Mouse (Mus musculus): Measurements from ENCODE around the gene Irak2. TPM values are rescaled to one million over a fixed set of nuclear protein-coding genes. Genes with fewer than 3 reads are reported as not detected.
A peak's percentile ranks its signal among the peaks of the same experiment; 100 is the strongest.
"Not testable (repeated sequence)": the region's sequence is repeated elsewhere in the genome, so short reads cannot be mapped to it uniquely, and the experiment has no call there.

The Irak2 gene
- polyA plus RNA-seq, 1 experiment from 2014 or later = 5.7 TPM

DNA sequence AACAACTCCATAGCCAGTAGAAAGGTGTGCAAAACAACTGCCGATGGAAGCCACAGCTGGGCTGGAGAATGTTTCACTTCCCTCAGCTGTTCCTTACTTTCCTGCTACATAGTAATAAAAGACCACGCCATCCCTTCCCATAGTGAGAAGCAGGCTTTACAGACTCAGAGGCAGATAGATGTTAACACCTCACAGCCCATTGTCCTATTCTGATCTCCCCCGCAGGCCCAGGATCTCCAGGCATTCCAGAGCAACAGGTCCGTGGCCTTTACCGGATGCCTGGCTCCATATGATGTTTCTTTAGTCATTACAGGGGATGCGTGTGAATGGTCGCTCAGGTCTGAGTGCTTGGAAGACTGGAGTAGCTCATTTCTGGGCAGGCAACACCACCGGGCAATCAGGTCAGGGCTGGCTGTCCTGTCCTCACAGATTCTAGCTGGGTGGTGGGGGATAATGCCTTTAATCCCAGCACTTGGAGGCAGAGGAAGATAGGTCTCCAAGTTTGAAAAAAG lies 29.4 kb downstream of the Irak2 start:
- peak overlapping the region; percentile 77; the same call in 1 of the 2 replicates for H3K27ac ChIP-seq (ENCODE audit: low read depth)
- ATAC-seq (replicated peaks; ENCODE audit: low FRiP score, low TSS enrichment, low read depth) = no peak

GRCm38 (mm10) chr6:113668287-113669154 lies 30.3 kb downstream of the Irak2 start:
- WGBS = 35% methylated on average over 15 of the region's 15 CpGs
- no peak overlapping the region for H3K4me3 ChIP-seq (ENCODE audit: low read depth, low read length)
- peaks cover 9% of the 10 kb centered on the region; the same call in 1 of the 2 replicates for H3K4me1 ChIP-seq (replicated peaks; ENCODE audit: control insufficient read depth, insufficient read depth, low read length)
- H3K27me3 ChIP-seq (replicated peaks; ENCODE audit: control insufficient read depth, insufficient read depth, low read length) = no peaks in the 10 kb centered on the region
- no peaks in the 10 kb centered on the region for H3K36me3 ChIP-seq (ENCODE audit: control insufficient read depth, insufficient read depth, low read length)
- H3K27ac ChIP-seq (ENCODE audit: low read depth) = peak overlapping the region; percentile 77
- H3K4me2 ChIP-seq (ENCODE audit: low read length) = 0 out of 2 replicates have a peak overlapping the region, but pooled peaks have one; percentile 6
- no peak overlapping the region for H3K9ac ChIP-seq (ENCODE audit: low read length)
- DNase-seq (ENCODE audit: low spot score) (peak; percentile 69), ATAC-seq (replicated peaks; ENCODE audit: low FRiP score, low TSS enrichment, low read depth) (peak; percentile 87)
- no peaks in the 10 kb centered on the region for H3K9me3 ChIP-seq (ENCODE audit: control insufficient read depth, low read length)

More for the DNA sequence above, 29.4 kb downstream of the Irak2 start:
- no peak overlapping the region for H3K4me3 ChIP-seq (ENCODE audit: low read depth, low read length)
- H3K9ac ChIP-seq (ENCODE audit: low read length) = no peak overlapping the region
- no peak for DNase-seq (ENCODE audit: low spot score)
- 64% methylated on average over 8 of the region's 8 CpGs for WGBS
- H3K4me2 ChIP-seq (ENCODE audit: low read length) = no peak overlapping the region
- H3K9me3 ChIP-seq (ENCODE audit: control insufficient read depth, low read length) = no peaks in the 10 kb centered on the region
- H3K27me3 ChIP-seq (replicated peaks; ENCODE audit: control insufficient read depth, insufficient read depth, low read length) = no peaks in the 10 kb centered on the region
- H3K36me3 ChIP-seq (ENCODE audit: control insufficient read depth, insufficient read depth, low read length) = no peaks in the 10 kb centered on the region
- peaks cover 9% of the 10 kb centered on the region; the same call in 1 of the 2 replicates for H3K4me1 ChIP-seq (replicated peaks; ENCODE audit: control insufficient read depth, insufficient read depth, low read length)

- Histone ChIP-seq H3K27me3 (replicated peaks; ENCODE audit: control insufficient read depth, insufficient read depth, low read length) (no peaks in the 10 kb centered on the region), H3K4me2 (ENCODE audit: low read length) (no peak overlapping the region), H3K9me3 (ENCODE audit: control insufficient read depth, low read length) (no peaks in the 10 kb centered on the region), H3K9ac (ENCODE audit: low read length) (no peak overlapping the region), H3K4me3 (ENCODE audit: low read depth, low read length) (no peak overlapping the region), H3K4me1 (replicated peaks; ENCODE audit: control insufficient read depth, insufficient read depth, low read length) (peaks cover 9% of the 10 kb centered on the region; the same call in 1 of the 2 replicates), H3K27ac (ENCODE audit: low read depth) (no peak overlapping the region), H3K36me3 (ENCODE audit: control insufficient read depth, insufficient read depth, low read length) (no peaks in the 10 kb centered on the region)
- DNase-seq (ENCODE audit: low spot score) (no peak), ATAC-seq (replicated peaks; ENCODE audit: low FRiP score, low TSS enrichment, low read depth) (no peak; the same call in 1 of the 2 replicates)
- WGBS = 51% methylated on average over 7 of the region's 7 CpGs
These were observed 31.6 kb downstream of the Irak2 start for GRCm38 (mm10) chr6:113669821-113670220.

- H3K4me2 ChIP-seq (ENCODE audit: low read length); H3K9ac ChIP-seq (ENCODE audit: low read length); DNase-seq (ENCODE audit: low spot score); H3K4me3 ChIP-seq (ENCODE audit: low read depth, low read length); H3K36me3 ChIP-seq (ENCODE audit: control insufficient read depth, insufficient read depth, low read length); H3K9me3 ChIP-seq (ENCODE audit: control insufficient read depth, low read length); ATAC-seq (replicated peaks; ENCODE audit: low FRiP score, low TSS enrichment, low read depth); H3K4me1 ChIP-seq (replicated peaks; ENCODE audit: control insufficient read depth, insufficient read depth, low read length); H3K27me3 ChIP-seq (replicated peaks; ENCODE audit: control insufficient read depth, insufficient read depth, low read length); H3K27ac ChIP-seq (ENCODE audit: low read depth): not testable (repeated sequence)
- WGBS = 77% methylated on average over 1 of the region's 1 CpGs
These were observed 33.8 kb downstream of the Irak2 start for GRCm38 (mm10) chr6:113672029-113672428.

- peaks cover 9% of the 10 kb centered on the region; the same call in 1 of the 2 replicates for H3K4me1 ChIP-seq (replicated peaks; ENCODE audit: control insufficient read depth, insufficient read depth, low read length)
- H3K36me3 ChIP-seq (ENCODE audit: control insufficient read depth, insufficient read depth, low read length) = no peaks in the 10 kb centered on the region
- H3K9me3 ChIP-seq (ENCODE audit: control insufficient read depth, low read length) = no peaks in the 10 kb centered on the region
- DNase-seq (ENCODE audit: low spot score) = no peak
- H3K9ac ChIP-seq (ENCODE audit: low read length) = no peak overlapping the region
- no peak overlapping the region for H3K4me2 ChIP-seq (ENCODE audit: low read length)
- no peak overlapping the region for H3K27ac ChIP-seq (ENCODE audit: low read depth)
- H3K27me3 ChIP-seq (replicated peaks; ENCODE audit: control insufficient read depth, insufficient read depth, low read length) = no peaks in the 10 kb centered on the region
- H3K4me3 ChIP-seq (ENCODE audit: low read depth, low read length) = no peak overlapping the region
- 76% methylated on average over 6 of the region's 6 CpGs for WGBS
- no peak for ATAC-seq (replicated peaks; ENCODE audit: low FRiP score, low TSS enrichment, low read depth)
These were observed 34.7 kb downstream of the Irak2 start for GRCm38 (mm10) chr6:113672989-113673388.

- Histone ChIP-seq H3K9me3 (ENCODE audit: control insufficient read depth, low read length) (no peaks in the 10 kb centered on the region), H3K27ac (ENCODE audit: low read depth) (no peak overlapping the region), H3K4me2 (ENCODE audit: low read length) (no peak overlapping the region), H3K27me3 (replicated peaks; ENCODE audit: control insufficient read depth, insufficient read depth, low read length) (no peaks in the 10 kb centered on the region), H3K4me1 (replicated peaks; ENCODE audit: control insufficient read depth, insufficient read depth, low read length) (no peaks in the 10 kb centered on the region), H3K9ac (ENCODE audit: low read length) (no peak overlapping the region), H3K36me3 (ENCODE audit: control insufficient read depth, insufficient read depth, low read length) (no peaks in the 10 kb centered on the region), H3K4me3 (ENCODE audit: low read depth, low read length) (no peak overlapping the region)
- no peak for ATAC-seq (replicated peaks; ENCODE audit: low FRiP score, low TSS enrichment, low read depth)
- WGBS = 81% methylated on average over 4 of the region's 4 CpGs
- DNase-seq (ENCODE audit: low spot score) = no peak
These were observed 37.0 kb downstream of the Irak2 start for GRCm38 (mm10) chr6:113675234-113675633.

DNA sequence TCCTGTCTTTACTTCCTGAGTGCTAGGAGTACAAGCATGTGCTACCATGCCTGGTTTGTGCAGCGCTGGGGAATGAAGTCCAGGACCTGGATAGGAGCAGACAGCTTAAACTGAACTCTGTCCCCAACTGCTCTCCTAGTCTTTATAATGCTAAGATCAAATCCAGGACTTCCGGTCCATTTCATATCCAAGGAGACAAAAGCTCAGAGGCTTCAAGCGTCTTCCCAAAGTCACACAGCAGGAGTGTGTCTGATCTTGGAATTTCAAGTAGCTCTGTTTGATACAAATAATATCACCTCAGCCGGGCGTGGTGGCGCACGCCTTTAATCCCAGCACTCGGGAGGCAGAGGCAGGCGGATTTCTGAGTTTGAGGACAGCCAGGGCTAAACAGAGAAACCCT lies 37.7 kb downstream of the Irak2 start:
- H3K36me3 ChIP-seq (ENCODE audit: control insufficient read depth, insufficient read depth, low read length) = no peaks in the 10 kb centered on the region
- no peak for DNase-seq (ENCODE audit: low spot score)
- no peak overlapping the region for H3K27ac ChIP-seq (ENCODE audit: low read depth)
- no peak overlapping the region for H3K4me2 ChIP-seq (ENCODE audit: low read length)
- H3K4me3 ChIP-seq (ENCODE audit: low read depth, low read length) = no peak overlapping the region
- no peak overlapping the region for H3K9ac ChIP-seq (ENCODE audit: low read length)
- no peaks in the 10 kb centered on the region for H3K9me3 ChIP-seq (ENCODE audit: control insufficient read depth, low read length)
- no peaks in the 10 kb centered on the region for H3K27me3 ChIP-seq (replicated peaks; ENCODE audit: control insufficient read depth, insufficient read depth, low read length)
- WGBS = 95% methylated on average over 9 of the region's 9 CpGs
- no peaks in the 10 kb centered on the region for H3K4me1 ChIP-seq (replicated peaks; ENCODE audit: control insufficient read depth, insufficient read depth, low read length)
- ATAC-seq (replicated peaks; ENCODE audit: low FRiP score, low TSS enrichment, low read depth) = no peak

DNA sequence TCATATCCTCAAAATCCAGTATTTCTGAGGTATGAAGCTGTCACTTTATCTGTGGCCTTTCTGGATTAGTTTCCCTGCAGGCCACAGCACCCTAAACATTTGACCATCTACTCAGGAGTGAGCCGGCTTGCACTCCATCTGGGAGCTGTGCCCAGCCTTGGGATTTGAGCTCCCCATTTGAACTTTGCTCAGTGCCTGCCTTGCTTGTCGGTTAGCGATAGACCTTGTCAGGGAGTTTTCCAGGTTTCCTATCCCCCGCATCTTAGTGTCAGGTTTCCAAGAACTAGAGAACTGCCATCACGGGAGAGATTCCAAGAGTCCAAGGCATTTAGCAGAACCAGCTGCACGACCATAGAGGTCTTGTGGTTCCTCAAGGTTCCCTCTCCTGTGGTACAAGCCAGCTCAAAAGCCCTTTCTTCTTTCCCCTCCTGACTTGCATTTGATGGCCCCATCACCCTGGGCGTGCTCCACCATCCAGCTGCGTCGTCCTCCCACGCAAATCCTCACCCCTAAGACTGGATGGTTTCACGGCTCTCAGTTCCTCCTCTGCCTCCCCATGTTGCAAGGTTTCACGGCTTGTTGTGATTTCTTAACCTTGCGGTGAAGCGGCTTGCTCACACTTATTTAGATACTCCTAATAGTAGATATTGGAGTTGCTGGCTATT lies 38.9 kb downstream of the Irak2 start:
- no peak overlapping the region for H3K9ac ChIP-seq (ENCODE audit: low read length)
- H3K27ac ChIP-seq (ENCODE audit: low read depth) = no peak overlapping the region
- no peak overlapping the region for H3K4me3 ChIP-seq (ENCODE audit: low read depth, low read length)
- DNase-seq (ENCODE audit: low spot score) (no peak), ATAC-seq (replicated peaks; ENCODE audit: low FRiP score, low TSS enrichment, low read depth) (no peak)
- H3K9me3 ChIP-seq (ENCODE audit: control insufficient read depth, low read length) = no peaks in the 10 kb centered on the region
- H3K4me1 ChIP-seq (replicated peaks; ENCODE audit: control insufficient read depth, insufficient read depth, low read length) = no peaks in the 10 kb centered on the region
- H3K36me3 ChIP-seq (ENCODE audit: control insufficient read depth, insufficient read depth, low read length) = no peaks in the 10 kb centered on the region
- WGBS = 64% methylated on average over 14 of the region's 14 CpGs
- no peaks in the 10 kb centered on the region for H3K27me3 ChIP-seq (replicated peaks; ENCODE audit: control insufficient read depth, insufficient read depth, low read length)
- no peak overlapping the region for H3K4me2 ChIP-seq (ENCODE audit: low read length)

Measured in intestine, embryonic 14.5 days (tissue).